Mouse (Mus musculus): ENCODE results near the gene Nefh.

- TF ChIP-seq CTCF (IDR thresholded peaks at IDR 0.05) (no peak), EP300 (IDR thresholded peaks at IDR 0.05) (no peak)
These were observed 1.6 kb upstream of the Nefh start for GRCm38 (mm10) chr11:4949256-4950044.
